Mouse (Mus musculus) forebrain, embryonic 11.5 days (tissue): ENCODE measurements around the gene Tiam2. TPM values are rescaled to one million over a fixed set of nuclear protein-coding genes. Genes with fewer than 3 reads are reported as not detected.

Source experiments
- ATAC-seq: fragments of 200-750 bp; cut with Nextera tagmentation; replicated peaks from 2 replicates; pipeline ENCODE4 v1.8.0; 2017; ENCODE audit warnings: moderate TSS enrichment; ENCODE audit not compliant: low FRiP score
- DNase-seq: peaks from one replicate; pipeline ENCODE4 v3.0.0-alpha.2; 2017; ENCODE audit warnings: low spot score
- H3K27ac ChIP-seq: fragments of 300-500 bp; sonication (generic); 2 replicates; pipeline ENCODE4 v1.5.1; 2014; ENCODE audit warnings: low read depth, low read length
- H3K27me3 ChIP-seq: fragments of 300-500 bp; sonication (generic); 2 replicates; pipeline ENCODE4 v1.6.1; 2014; ENCODE audit warnings: mild to moderate bottlenecking, low read length, mixed read lengths; ENCODE audit not compliant: control insufficient read depth, insufficient read depth
- H3K36me3 ChIP-seq: fragments of 300-500 bp; sonication (generic); 2 replicates; pipeline ENCODE4 v1.6.1; 2014; ENCODE audit warnings: mild to moderate bottlenecking, low read length, moderate library complexity, mixed read lengths; ENCODE audit not compliant: control insufficient read depth, insufficient read depth
- H3K4me1 ChIP-seq: fragments of 300-500 bp; sonication (generic); replicated peaks from 2 replicates; pipeline ENCODE4 v1.6.1; 2014; ENCODE audit warnings: low read length, mixed read lengths; ENCODE audit not compliant: control insufficient read depth, insufficient read depth
- H3K4me2 ChIP-seq: fragments of 300-500 bp; sonication (generic); 2 replicates; pipeline ENCODE4 v1.6.1; 2014; ENCODE audit warnings: low read depth, mild to moderate bottlenecking, low read length, moderate library complexity, mixed read lengths; ENCODE audit not compliant: severe bottlenecking
- H3K4me3 ChIP-seq: fragments of 300-500 bp; sonication (generic); 2 replicates; pipeline ENCODE4 v1.5.1; 2014; ENCODE audit warnings: low read depth, low read length
- H3K9ac ChIP-seq: fragments of 300-500 bp; sonication (generic); 2 replicates; pipeline ENCODE4 v1.6.1; 2014; ENCODE audit warnings: low read length
- H3K9me3 ChIP-seq: fragments of 300-500 bp; sonication (generic); 2 replicates; pipeline ENCODE4 v1.6.1; 2016; ENCODE audit warnings: low read length, mixed read lengths; ENCODE audit not compliant: control insufficient read depth
- WGBS: fragments of 180-500 bp; shearing (Covaris S2); extraction: QIAGEN DNeasy Blood & Tissue Kit; methylation state at CpG from one replicate; pipeline ENCODE4 v1.1.7; 2014; 5-methylcytosine and 5-hydroxymethylcytosine counted together
- polyA plus RNA-seq: library from polyadenylated mRNA; unstranded; fragments of >200 nt; fragmentation: Nextera tagmentation; extraction: Ambion mirVana; gene quantifications from 2 replicates; pipeline ENCODE4 v1.2.1, GENCODE M21; 2014

The Tiam2 gene
- polyA plus RNA-seq, 1 experiment from 2014 or later = 7.4 TPM

- ATAC-seq (no peak), DNase-seq (peak; percentile 74)
- Histone ChIP-seq H3K4me1 (no peaks in the 10 kb centered on the region), H3K27me3 (no peaks in the 10 kb centered on the region), H3K9me3 (no peaks in the 10 kb centered on the region), H3K4me3 (no peak overlapping the region), H3K36me3 (no peaks in the 10 kb centered on the region), H3K9ac (no peak overlapping the region), H3K27ac (no peak overlapping the region), H3K4me2 (no peak overlapping the region)
- 26% methylated on average over 3 of the region's 3 CpGs for WGBS
Measured at GRCm38 (mm10) chr17:3498086-3498485, 171.7 kb downstream of the Tiam2 start.

GRCm38 (mm10) chr17:3498580-3498979 is 172.2 kb downstream of the Tiam2 start:
- Histone ChIP-seq H3K9me3 (no peaks in the 10 kb centered on the region), H3K9ac (no peak overlapping the region), H3K36me3 (no peaks in the 10 kb centered on the region), H3K27me3 (no peaks in the 10 kb centered on the region), H3K4me1 (no peaks in the 10 kb centered on the region), H3K27ac (no peak overlapping the region), H3K4me3 (no peak overlapping the region), H3K4me2 (no peak overlapping the region)
- WGBS = 95% methylated on average over 3 of the region's 3 CpGs
- ATAC-seq = no peak
- no peak for DNase-seq

- ATAC-seq (no peak), DNase-seq (no peak)
- H3K4me2 ChIP-seq = no peak overlapping the region
- H3K4me1 ChIP-seq = no peaks in the 10 kb centered on the region
- WGBS = 91% methylated on average over 8 of the region's 8 CpGs
- no peaks in the 10 kb centered on the region for H3K27me3 ChIP-seq
- no peak overlapping the region for H3K9ac ChIP-seq
- no peaks in the 10 kb centered on the region for H3K9me3 ChIP-seq
- H3K27ac ChIP-seq = no peak overlapping the region
- H3K36me3 ChIP-seq = no peaks in the 10 kb centered on the region
- H3K4me3 ChIP-seq = no peak overlapping the region
Measured at GRCm38 (mm10) chr17:3499468-3499867, 173.1 kb downstream of the Tiam2 start.

GRCm38 (mm10) chr17:3500076-3500475 is 173.7 kb downstream of the Tiam2 start:
- H3K36me3 ChIP-seq = no peaks in the 10 kb centered on the region
- no peaks in the 10 kb centered on the region for H3K4me1 ChIP-seq
- no peak overlapping the region for H3K4me2 ChIP-seq
- no peaks in the 10 kb centered on the region for H3K9me3 ChIP-seq
- 91% methylated on average over 6 of the region's 6 CpGs for WGBS
- H3K27me3 ChIP-seq = no peaks in the 10 kb centered on the region
- ATAC-seq (no peak), DNase-seq (no peak)
- H3K27ac ChIP-seq = no peak overlapping the region
- H3K4me3 ChIP-seq = no peak overlapping the region
- no peak overlapping the region for H3K9ac ChIP-seq

- H3K36me3 ChIP-seq = no peaks in the 10 kb centered on the region
- H3K4me1 ChIP-seq = no peaks in the 10 kb centered on the region
- no peak for ATAC-seq
- no peak overlapping the region for H3K4me2 ChIP-seq
- H3K9me3 ChIP-seq = no peaks in the 10 kb centered on the region
- H3K27ac ChIP-seq = no peak overlapping the region
- H3K4me3 ChIP-seq = no peak overlapping the region
- no peaks in the 10 kb centered on the region for H3K27me3 ChIP-seq
- no peak overlapping the region for H3K9ac ChIP-seq
- WGBS = 85% methylated on average over 4 of the region's 4 CpGs
- no peak for DNase-seq
Measured at GRCm38 (mm10) chr17:3500936-3501335, 174.6 kb downstream of the Tiam2 start.

GRCm38 (mm10) chr17:3505711-3506110 is 179.3 kb downstream of the Tiam2 start:
- 78% methylated on average over 1 of the region's 1 CpGs for WGBS
- no peak overlapping the region for H3K27ac ChIP-seq
- ATAC-seq (no peak), DNase-seq (no peak)
- no peak overlapping the region for H3K4me3 ChIP-seq
- H3K9me3 ChIP-seq = no peaks in the 10 kb centered on the region
- no peak overlapping the region for H3K9ac ChIP-seq
- no peak overlapping the region for H3K4me2 ChIP-seq
- H3K36me3 ChIP-seq = no peaks in the 10 kb centered on the region
- no peaks in the 10 kb centered on the region for H3K27me3 ChIP-seq
- no peaks in the 10 kb centered on the region for H3K4me1 ChIP-seq

- no peak for ATAC-seq
- Histone ChIP-seq H3K4me3 (no peak overlapping the region), H3K4me2 (no peak overlapping the region), H3K9me3 (no peaks in the 10 kb centered on the region), H3K27me3 (no peaks in the 10 kb centered on the region), H3K36me3 (no peaks in the 10 kb centered on the region), H3K27ac (no peak overlapping the region), H3K9ac (no peak overlapping the region), H3K4me1 (no peaks in the 10 kb centered on the region)
- DNase-seq = no peak
- WGBS = 90% methylated on average over 8 of the region's 8 CpGs
Measured at GRCm38 (mm10) chr17:3506508-3506907, 180.1 kb downstream of the Tiam2 start.

- ATAC-seq = peak; percentile 67
- no peaks in the 10 kb centered on the region for H3K9me3 ChIP-seq
- no peaks in the 10 kb centered on the region for H3K27me3 ChIP-seq
- no peaks in the 10 kb centered on the region for H3K4me1 ChIP-seq
- H3K4me2 ChIP-seq = no peak overlapping the region
- no peak overlapping the region for H3K9ac ChIP-seq
- no peak overlapping the region for H3K4me3 ChIP-seq
- 24% methylated on average over 1 of the region's 1 CpGs for WGBS
- peak; percentile 74 for DNase-seq
- no peak overlapping the region for H3K27ac ChIP-seq
- no peaks in the 10 kb centered on the region for H3K36me3 ChIP-seq
Measured at GRCm38 (mm10) chr17:3509841-3510240, 183.5 kb downstream of the Tiam2 start.

- Histone ChIP-seq H3K4me3 (no peak overlapping the region), H3K9ac (no peak overlapping the region), H3K4me1 (no peaks in the 10 kb centered on the region), H3K27me3 (no peaks in the 10 kb centered on the region), H3K36me3 (no peaks in the 10 kb centered on the region), H3K9me3 (no peaks in the 10 kb centered on the region), H3K27ac (no peak overlapping the region), H3K4me2 (no peak overlapping the region)
- ATAC-seq (no peak), DNase-seq (no peak)
- 85% methylated on average over 5 of the region's 5 CpGs for WGBS
Measured at GRCm38 (mm10) chr17:3514316-3514715, 187.9 kb downstream of the Tiam2 start.
